Mouse (Mus musculus): ENCODE measurements around the gene Mypn. TPM values are rescaled to one million over a fixed set of nuclear protein-coding genes. Genes with fewer than 3 reads are reported as not detected.

Gene Mypn
- polyA plus RNA-seq, 1 experiment from 2014 or later, result 0.55 TPM

DNA sequence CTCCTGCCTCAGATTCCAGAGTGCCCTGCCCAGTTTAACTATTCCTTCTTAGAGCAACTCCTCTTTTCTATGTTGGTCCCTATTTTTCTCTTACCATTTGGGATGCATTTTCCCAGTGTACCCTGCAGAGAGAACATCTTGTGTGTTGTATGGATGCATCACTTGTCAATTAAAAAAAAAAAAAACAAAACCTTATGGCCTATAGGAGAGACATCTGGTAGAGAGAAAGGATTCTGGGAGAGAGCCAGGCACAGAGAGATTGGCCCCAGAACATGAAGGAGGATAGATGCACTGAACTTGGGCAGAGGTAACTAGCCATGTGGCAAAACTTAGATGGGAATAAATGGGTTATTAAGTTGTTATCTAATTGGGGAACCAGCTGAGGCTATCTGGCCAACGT lies 22.6 kb downstream of the Mypn start:
- Histone ChIP-seq H3K27me3 (ENCODE audit: control insufficient read depth, insufficient read depth, low read depth, low read length) (no peaks in the 10 kb centered on the region), H3K4me2 (ENCODE audit: low read depth, low read length) (no peak overlapping the region), H3K36me3 (ENCODE audit: control insufficient read depth, insufficient read depth, low read length) (no peaks in the 10 kb centered on the region), H3K9ac (ENCODE audit: low read length) (no peak overlapping the region), H3K4me3 (ENCODE audit: low read length) (no peak overlapping the region), H3K27ac (ENCODE audit: low read length) (no peak overlapping the region), H3K9me3 (ENCODE audit: control insufficient read depth, low read length) (no peaks in the 10 kb centered on the region), H3K4me1 (replicated peaks; ENCODE audit: control insufficient read depth, insufficient read depth, low read length) (peaks cover 3% of the 10 kb centered on the region; the same call in 1 of the 2 replicates)
- ATAC-seq (ENCODE audit: low read depth), result no peak
- WGBS, result 45% methylated on average over 1 of the region's 1 CpGs

DNA sequence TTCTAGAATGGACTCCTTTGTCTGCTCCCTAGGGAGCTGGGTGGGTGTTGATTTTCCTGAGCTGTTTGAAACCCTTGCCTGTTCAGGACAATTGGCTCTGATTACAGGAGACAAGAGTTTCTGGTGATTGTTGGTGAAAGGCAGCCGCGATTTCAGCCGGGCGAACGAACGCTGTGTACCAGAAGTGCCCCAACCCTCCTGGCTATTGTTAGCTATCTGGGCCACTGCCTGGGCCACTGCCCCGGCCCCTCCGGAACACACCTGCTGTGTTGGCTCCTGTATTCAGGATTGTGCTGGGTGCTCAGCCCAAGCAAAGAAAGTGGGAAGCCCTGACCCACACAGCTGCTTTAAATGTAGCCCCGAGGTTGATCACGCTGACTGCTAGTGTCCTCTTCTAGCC lies 24.2 kb downstream of the Mypn start:
- Histone ChIP-seq H3K9me3 (ENCODE audit: control insufficient read depth, low read length) (no peaks in the 10 kb centered on the region), H3K27ac (ENCODE audit: low read length) (no peak overlapping the region), H3K36me3 (ENCODE audit: control insufficient read depth, insufficient read depth, low read length) (no peaks in the 10 kb centered on the region), H3K4me1 (replicated peaks; ENCODE audit: control insufficient read depth, insufficient read depth, low read length) (peaks cover 3% of the 10 kb centered on the region; the same call in 1 of the 2 replicates), H3K9ac (ENCODE audit: low read length) (no peak overlapping the region), H3K4me3 (ENCODE audit: low read length) (no peak overlapping the region), H3K4me2 (ENCODE audit: low read depth, low read length) (no peak overlapping the region), H3K27me3 (ENCODE audit: control insufficient read depth, insufficient read depth, low read depth, low read length) (no peaks in the 10 kb centered on the region)
- ATAC-seq (ENCODE audit: low read depth), result no peak
- whole genome bisulfite sequencing, result 68% methylated on average over 10 of the region's 10 CpGs

DNA sequence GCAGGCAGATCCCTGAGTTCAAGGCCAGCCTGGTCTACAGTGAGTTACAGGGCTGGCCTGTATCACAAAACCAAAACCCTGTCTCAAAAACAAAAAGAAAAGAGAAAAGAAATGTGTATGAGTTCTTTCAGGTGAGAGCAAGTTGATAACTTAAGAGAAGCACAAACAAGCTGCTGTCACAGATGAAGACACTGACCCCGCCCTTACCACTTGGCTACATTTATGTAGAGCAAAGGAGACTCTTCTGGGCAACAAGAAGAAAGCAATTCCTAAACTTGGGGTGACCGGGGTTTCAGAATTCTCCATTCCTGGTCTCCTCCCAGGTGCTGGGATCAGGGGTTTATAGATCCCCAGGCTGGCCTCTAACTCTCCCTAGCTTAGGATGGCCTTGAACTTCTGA lies 25.4 kb downstream of the Mypn start:
- 84% methylated on average over 2 of the region's 2 CpGs for WGBS
- Histone ChIP-seq H3K36me3 (ENCODE audit: control insufficient read depth, insufficient read depth, low read length) (no peaks in the 10 kb centered on the region), H3K4me2 (ENCODE audit: low read depth, low read length) (no peak overlapping the region), H3K27ac (ENCODE audit: low read length) (no peak overlapping the region), H3K4me3 (ENCODE audit: low read length) (no peak overlapping the region), H3K4me1 (replicated peaks; ENCODE audit: control insufficient read depth, insufficient read depth, low read length) (peaks cover 3% of the 10 kb centered on the region; the same call in 1 of the 2 replicates), H3K9ac (ENCODE audit: low read length) (no peak overlapping the region), H3K27me3 (ENCODE audit: control insufficient read depth, insufficient read depth, low read depth, low read length) (no peaks in the 10 kb centered on the region), H3K9me3 (ENCODE audit: control insufficient read depth, low read length) (no peaks in the 10 kb centered on the region)
- no peak for ATAC-seq (ENCODE audit: low read depth)

DNA sequence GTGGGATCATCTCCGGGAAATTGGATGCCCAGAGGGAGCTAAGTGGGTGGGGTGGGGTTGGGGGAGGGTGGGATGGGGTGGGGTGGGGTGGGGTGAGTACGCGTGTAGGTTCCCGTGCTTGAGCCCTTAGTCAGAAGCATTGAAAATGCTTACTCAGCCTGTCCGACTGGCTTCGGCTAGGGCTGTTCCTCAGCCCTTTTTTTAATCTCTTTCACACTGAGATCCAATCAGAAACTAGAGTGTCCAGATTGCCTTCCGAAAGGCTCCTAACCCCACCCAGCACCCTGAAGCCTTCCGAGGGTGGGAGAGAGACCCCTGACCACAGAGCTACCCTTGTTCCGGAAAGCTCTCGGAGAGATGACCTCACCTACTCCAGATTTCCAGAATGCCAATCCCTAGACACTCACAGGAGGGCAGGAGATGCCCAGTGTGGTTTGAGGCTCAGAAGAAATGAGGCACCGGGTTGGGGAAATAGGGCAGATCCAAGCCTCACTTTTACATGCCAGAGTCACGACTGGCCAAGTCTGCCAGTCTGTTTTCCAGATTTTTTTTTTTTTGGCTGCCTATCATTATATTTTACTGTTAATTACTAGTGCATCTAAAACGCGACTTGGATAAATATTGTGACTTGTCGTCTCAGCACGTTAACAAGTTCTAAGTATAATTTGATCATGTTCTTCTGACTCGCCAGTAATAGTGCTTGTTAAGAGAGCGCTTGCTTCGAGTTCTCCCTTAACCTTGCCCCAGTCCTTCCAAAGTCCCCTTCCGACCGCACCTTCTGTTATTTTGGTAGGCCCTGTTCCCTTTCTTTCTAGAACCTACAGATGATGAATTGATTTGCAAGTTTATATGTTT lies 26.2 kb downstream of the Mypn start:
- WGBS, result 50% methylated on average over 21 of the region's 21 CpGs
- H3K4me1 ChIP-seq (replicated peaks; ENCODE audit: control insufficient read depth, insufficient read depth, low read length), result peaks cover 3% of the 10 kb centered on the region; the same call in 1 of the 2 replicates
- H3K9me3 ChIP-seq (ENCODE audit: control insufficient read depth, low read length), result no peaks in the 10 kb centered on the region
- H3K4me3 ChIP-seq (ENCODE audit: low read length), result 0 out of 2 replicates have a peak overlapping the region, but pooled peaks have one; percentile 16
- 0 out of 2 replicates have a peak overlapping the region, but pooled peaks have one; percentile 49 for H3K9ac ChIP-seq (ENCODE audit: low read length)
- H3K36me3 ChIP-seq (ENCODE audit: control insufficient read depth, insufficient read depth, low read length), result no peaks in the 10 kb centered on the region
- H3K27ac ChIP-seq (ENCODE audit: low read length), result no peak overlapping the region
- no peaks in the 10 kb centered on the region for H3K27me3 ChIP-seq (ENCODE audit: control insufficient read depth, insufficient read depth, low read depth, low read length)
- peak overlapping the region; percentile 59 for H3K4me2 ChIP-seq (ENCODE audit: low read depth, low read length)
- peak; percentile 54; the same call in 1 of the 2 replicates for ATAC-seq (ENCODE audit: low read depth)

DNA sequence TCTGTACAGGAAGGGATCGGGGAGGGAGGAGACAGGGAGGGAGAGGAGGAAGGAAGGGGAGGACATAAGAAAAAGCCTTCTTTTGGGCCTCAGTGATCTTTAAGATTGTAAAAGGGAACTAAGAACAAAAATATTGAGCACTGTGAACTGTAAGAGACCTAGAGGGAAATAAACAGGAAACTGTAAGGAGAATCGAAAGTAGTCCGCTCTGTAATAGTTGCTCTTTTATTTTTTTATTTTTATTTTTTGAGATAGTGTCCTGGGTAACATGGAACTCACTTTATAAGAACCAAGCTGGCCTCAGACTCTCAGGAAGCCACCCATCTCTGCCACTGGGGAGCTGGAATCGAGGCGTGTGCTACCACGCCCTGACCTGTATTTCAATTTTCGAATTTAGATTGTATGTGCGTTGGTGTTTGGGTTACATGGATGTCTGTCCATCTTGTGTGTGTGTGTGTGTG lies 27.3 kb downstream of the Mypn start:
- H3K4me1 ChIP-seq (replicated peaks; ENCODE audit: control insufficient read depth, insufficient read depth, low read length), result peaks cover 3% of the 10 kb centered on the region; the same call in 1 of the 2 replicates
- H3K9ac ChIP-seq (ENCODE audit: low read length), result no peak overlapping the region
- no peaks in the 10 kb centered on the region for H3K27me3 ChIP-seq (ENCODE audit: control insufficient read depth, insufficient read depth, low read depth, low read length)
- H3K36me3 ChIP-seq (ENCODE audit: control insufficient read depth, insufficient read depth, low read length), result no peaks in the 10 kb centered on the region
- no peak overlapping the region for H3K27ac ChIP-seq (ENCODE audit: low read length)
- no peak overlapping the region for H3K4me3 ChIP-seq (ENCODE audit: low read length)
- ATAC-seq (ENCODE audit: low read depth), result no peak
- WGBS, result 78% methylated on average over 8 of the region's 8 CpGs
- H3K4me2 ChIP-seq (ENCODE audit: low read depth, low read length), result peak overlapping the region; percentile 21; the same call in 1 of the 2 replicates
- H3K9me3 ChIP-seq (ENCODE audit: control insufficient read depth, low read length), result no peaks in the 10 kb centered on the region

DNA sequence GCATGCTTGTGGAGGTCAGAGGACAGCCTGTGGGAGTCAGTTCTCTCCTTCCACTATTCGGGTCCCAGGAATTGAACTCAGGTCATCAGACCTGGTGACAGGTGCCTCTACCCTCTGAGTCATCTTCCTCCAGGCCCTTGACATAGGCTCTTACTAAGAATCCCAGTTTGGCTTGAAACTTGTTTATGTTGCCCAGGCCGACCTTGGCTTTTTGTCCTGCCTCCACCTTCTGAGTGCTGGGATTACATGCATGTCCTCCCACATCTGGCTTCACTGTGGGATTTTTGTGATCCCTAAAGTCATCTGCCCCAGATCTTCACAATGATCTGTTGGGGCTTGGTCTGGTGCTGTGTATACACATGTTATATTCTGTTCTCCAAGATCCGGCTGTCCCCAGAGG lies 31.7 kb downstream of the Mypn start:
- no peak overlapping the region for H3K4me3 ChIP-seq (ENCODE audit: low read length)
- no peaks in the 10 kb centered on the region for H3K9me3 ChIP-seq (ENCODE audit: control insufficient read depth, low read length)
- ATAC-seq (ENCODE audit: low read depth), result no peak
- H3K4me1 ChIP-seq (replicated peaks; ENCODE audit: control insufficient read depth, insufficient read depth, low read length), result no peaks in the 10 kb centered on the region
- H3K9ac ChIP-seq (ENCODE audit: low read length), result no peak overlapping the region
- H3K4me2 ChIP-seq (ENCODE audit: low read depth, low read length), result no peak overlapping the region
- no peaks in the 10 kb centered on the region for H3K27me3 ChIP-seq (ENCODE audit: control insufficient read depth, insufficient read depth, low read depth, low read length)
- WGBS, result 68% methylated on average over 3 of the region's 3 CpGs
- H3K27ac ChIP-seq (ENCODE audit: low read length), result no peak overlapping the region
- no peaks in the 10 kb centered on the region for H3K36me3 ChIP-seq (ENCODE audit: control insufficient read depth, insufficient read depth, low read length)

DNA sequence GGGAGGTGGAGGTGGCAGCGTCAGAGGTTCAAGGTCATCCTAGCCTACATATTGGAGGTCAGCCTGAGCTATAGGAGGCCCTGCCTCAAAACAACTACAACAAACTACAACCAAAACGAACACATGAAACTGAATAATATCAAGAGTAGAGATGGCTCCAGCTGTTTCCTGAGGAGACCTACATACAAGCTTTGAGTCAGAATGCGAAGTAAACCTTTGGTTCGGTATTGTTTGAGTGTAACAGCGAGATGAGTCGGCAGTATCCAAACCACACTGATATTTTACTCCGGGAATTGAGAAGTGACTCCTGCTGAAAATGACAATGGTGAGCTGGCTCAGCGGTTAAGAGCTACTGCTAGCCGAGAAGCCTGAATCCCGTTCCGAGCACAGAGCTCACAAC lies 34.2 kb downstream of the Mypn start:
- no peak overlapping the region for H3K27ac ChIP-seq (ENCODE audit: low read length)
- no peaks in the 10 kb centered on the region for H3K9me3 ChIP-seq (ENCODE audit: control insufficient read depth, low read length)
- no peak overlapping the region for H3K4me2 ChIP-seq (ENCODE audit: low read depth, low read length)
- no peak overlapping the region for H3K4me3 ChIP-seq (ENCODE audit: low read length)
- H3K27me3 ChIP-seq (ENCODE audit: control insufficient read depth, insufficient read depth, low read depth, low read length), result no peaks in the 10 kb centered on the region
- H3K9ac ChIP-seq (ENCODE audit: low read length), result no peak overlapping the region
- 90% methylated on average over 11 of the region's 11 CpGs for WGBS
- no peaks in the 10 kb centered on the region for H3K4me1 ChIP-seq (replicated peaks; ENCODE audit: control insufficient read depth, insufficient read depth, low read length)
- H3K36me3 ChIP-seq (ENCODE audit: control insufficient read depth, insufficient read depth, low read length), result no peaks in the 10 kb centered on the region
- ATAC-seq (ENCODE audit: low read depth), result no peak

DNA sequence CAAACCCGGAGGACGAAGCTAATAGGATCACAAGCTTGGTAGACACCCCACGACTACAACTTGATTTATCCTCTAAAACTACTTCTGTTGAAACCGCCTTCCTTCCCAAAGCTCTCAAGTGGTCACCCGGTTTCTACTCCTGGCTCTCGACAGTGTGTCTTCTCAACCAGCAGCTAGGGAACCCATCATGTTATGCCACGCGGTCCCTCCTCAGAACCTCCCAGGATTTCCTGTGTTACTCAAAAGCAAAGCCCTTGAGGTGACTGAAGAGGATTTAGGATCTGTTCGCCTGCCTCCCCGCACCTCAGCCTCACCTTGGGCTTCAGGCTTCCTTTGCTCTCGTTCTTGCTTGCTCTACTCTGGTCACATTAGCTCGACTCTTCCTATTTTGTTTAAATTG lies 35.6 kb downstream of the Mypn start:
- no peaks in the 10 kb centered on the region for H3K36me3 ChIP-seq (ENCODE audit: control insufficient read depth, insufficient read depth, low read length)
- H3K27me3 ChIP-seq (ENCODE audit: control insufficient read depth, insufficient read depth, low read depth, low read length), result no peaks in the 10 kb centered on the region
- no peak overlapping the region for H3K4me2 ChIP-seq (ENCODE audit: low read depth, low read length)
- WGBS, result 80% methylated on average over 12 of the region's 12 CpGs
- no peaks in the 10 kb centered on the region for H3K9me3 ChIP-seq (ENCODE audit: control insufficient read depth, low read length)
- no peaks in the 10 kb centered on the region for H3K4me1 ChIP-seq (replicated peaks; ENCODE audit: control insufficient read depth, insufficient read depth, low read length)
- ATAC-seq (ENCODE audit: low read depth), result no peak
- no peak overlapping the region for H3K9ac ChIP-seq (ENCODE audit: low read length)
- no peak overlapping the region for H3K4me3 ChIP-seq (ENCODE audit: low read length)
- no peak overlapping the region for H3K27ac ChIP-seq (ENCODE audit: low read length)

DNA sequence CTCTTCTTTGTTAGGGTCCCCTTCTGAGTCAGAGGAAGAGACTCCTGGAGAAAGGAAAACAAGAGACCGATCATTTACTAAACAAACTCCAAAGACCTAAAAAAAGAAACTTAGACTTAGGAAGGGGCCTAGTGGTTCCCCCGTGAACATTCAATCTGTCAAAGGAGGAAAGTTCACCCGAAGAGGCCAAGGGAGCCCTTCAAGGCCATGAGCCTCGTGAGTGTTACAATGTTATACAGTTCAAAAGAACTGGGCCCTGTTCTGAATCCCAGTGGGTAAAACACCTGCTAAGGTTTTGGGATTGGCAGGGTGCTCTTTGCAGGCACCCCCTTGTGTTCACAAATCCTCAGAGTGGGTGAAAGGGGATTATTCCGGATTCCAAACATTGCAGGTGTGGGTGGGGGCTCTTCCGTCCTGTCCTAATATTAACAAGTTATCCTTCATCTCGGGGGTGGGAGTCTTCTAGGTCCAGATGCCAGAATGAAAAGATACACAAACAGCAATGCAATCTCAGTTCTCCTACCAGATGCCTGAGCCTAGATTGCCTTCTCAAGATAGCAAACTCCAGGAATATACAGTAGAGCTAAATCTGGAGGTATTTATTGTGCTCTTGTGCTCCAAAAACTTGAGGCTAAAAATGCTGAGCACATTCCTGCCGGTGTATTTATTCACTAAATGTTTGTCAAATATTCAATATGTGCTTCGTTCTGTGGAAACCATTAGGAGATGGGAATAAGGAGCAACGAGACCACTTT lies 36.3 kb downstream of the Mypn start:
- no peaks in the 10 kb centered on the region for H3K4me1 ChIP-seq (replicated peaks; ENCODE audit: control insufficient read depth, insufficient read depth, low read length)
- H3K27me3 ChIP-seq (ENCODE audit: control insufficient read depth, insufficient read depth, low read depth, low read length), result no peaks in the 10 kb centered on the region
- no peaks in the 10 kb centered on the region for H3K36me3 ChIP-seq (ENCODE audit: control insufficient read depth, insufficient read depth, low read length)
- no peak overlapping the region for H3K4me2 ChIP-seq (ENCODE audit: low read depth, low read length)
- H3K9ac ChIP-seq (ENCODE audit: low read length), result no peak overlapping the region
- no peak overlapping the region for H3K27ac ChIP-seq (ENCODE audit: low read length)
- ATAC-seq (ENCODE audit: low read depth), result no peak
- no peaks in the 10 kb centered on the region for H3K9me3 ChIP-seq (ENCODE audit: control insufficient read depth, low read length)
- 74% methylated on average over 10 of the region's 10 CpGs for WGBS
- H3K4me3 ChIP-seq (ENCODE audit: low read length), result no peak overlapping the region

Measured in lung, embryonic 16.5 days (tissue).